Mouse (Mus musculus) midbrain, embryonic 13.5 days (tissue): ENCODE data around the gene Sh3bp5. TPM values are rescaled to one million over a fixed set of nuclear protein-coding genes. Genes with fewer than 3 reads are reported as not detected.

ENCODE experiments used
- ATAC-seq: fragments of 200-750 bp; cut with Nextera tagmentation; 2 replicates; pipeline ENCODE4 v1.8.0; 2017; ENCODE audit warnings: mild to moderate bottlenecking, moderate TSS enrichment, moderate library complexity
- H3K27ac ChIP-seq: fragments of 300-500 bp; sonication (generic); 2 replicates; pipeline ENCODE4 v1.5.1; 2015; ENCODE audit warnings: inconsistent platforms, mild to moderate bottlenecking, moderate library complexity
- H3K27me3 ChIP-seq: fragments of 300-500 bp; sonication (generic); 2 replicates; pipeline ENCODE4 v1.6.1; 2015; ENCODE audit warnings: mild to moderate bottlenecking, inconsistent platforms
- H3K36me3 ChIP-seq: fragments of 300-500 bp; sonication (generic); 2 replicates; pipeline ENCODE4 v1.6.1; 2015; ENCODE audit warnings: mild to moderate bottlenecking, inconsistent platforms
- H3K4me1 ChIP-seq: fragments of 300-500 bp; sonication (generic); replicated peaks from 2 replicates; pipeline ENCODE4 v1.6.1; 2015; ENCODE audit warnings: inconsistent platforms
- H3K4me2 ChIP-seq: fragments of 300-500 bp; sonication (generic); replicated peaks from 2 replicates; pipeline ENCODE4 v1.6.1; 2015; ENCODE audit warnings: moderate library complexity, mild to moderate bottlenecking, inconsistent platforms
- H3K4me3 ChIP-seq: fragments of 300-500 bp; sonication (generic); replicated peaks from 2 replicates; pipeline ENCODE4 v1.5.1; 2015; ENCODE audit warnings: mild to moderate bottlenecking, inconsistent platforms
- H3K9ac ChIP-seq: fragments of 300-500 bp; sonication (generic); replicated peaks from 2 replicates; pipeline ENCODE4 v1.6.1; 2015; ENCODE audit warnings: mild to moderate bottlenecking, inconsistent platforms
- H3K9me3 ChIP-seq: fragments of 300-500 bp; sonication (generic); 2 replicates; pipeline ENCODE4 v1.6.1; 2016; ENCODE audit warnings: mild to moderate bottlenecking, inconsistent platforms
- WGBS: fragments of 180-500 bp; shearing (Covaris S2); methylation state at CpG from one replicate; pipeline ENCODE4 v1.1.7; 2015; 5-methylcytosine and 5-hydroxymethylcytosine counted together
- polyA plus RNA-seq: library from polyadenylated mRNA; unstranded; fragments of >200 nt; fragmentation: Nextera tagmentation; extraction: Ambion mirVana; gene quantifications from 2 replicates; pipeline ENCODE4 v1.2.1, GENCODE M21; 2015

Gene Sh3bp5
- polyA plus RNA-seq, 1 experiment from 2014 or later = 111 TPM

GRCm38 (mm10) chr14:31404663-31405062, 31.2 kb downstream of the Sh3bp5 start:
- Histone ChIP-seq H3K4me1 (no peaks in the 10 kb centered on the region), H3K27ac (no peak overlapping the region), H3K9ac (no peak overlapping the region), H3K27me3 (no peaks in the 10 kb centered on the region), H3K9me3 (no peaks in the 10 kb centered on the region), H3K36me3 (peaks cover 28% of the 10 kb centered on the region), H3K4me2 (no peak overlapping the region), H3K4me3 (no peak overlapping the region)
- WGBS = 93% methylated on average over 4 of the region's 4 CpGs
- no peak for ATAC-seq

- peaks cover 28% of the 10 kb centered on the region for H3K36me3 ChIP-seq
- H3K4me1 ChIP-seq = no peaks in the 10 kb centered on the region
- no peaks in the 10 kb centered on the region for H3K27me3 ChIP-seq
- H3K27ac ChIP-seq = no peak overlapping the region
- H3K9ac ChIP-seq = no peak overlapping the region
- ATAC-seq = no peak
- no peaks in the 10 kb centered on the region for H3K9me3 ChIP-seq
- H3K4me3 ChIP-seq = no peak overlapping the region
- 86% methylated on average over 8 of the region's 8 CpGs for WGBS
- H3K4me2 ChIP-seq = no peak overlapping the region
These were observed 31.9 kb downstream of the Sh3bp5 start for GRCm38 (mm10) chr14:31403995-31404394.

GRCm38 (mm10) chr14:31403556-31403955, 32.3 kb downstream of the Sh3bp5 start:
- Histone ChIP-seq H3K27me3 (no peaks in the 10 kb centered on the region), H3K4me1 (no peaks in the 10 kb centered on the region), H3K36me3 (peaks cover 28% of the 10 kb centered on the region), H3K4me2 (no peak overlapping the region), H3K27ac (no peak overlapping the region), H3K9ac (no peak overlapping the region), H3K9me3 (no peaks in the 10 kb centered on the region), H3K4me3 (no peak overlapping the region)
- no peak for ATAC-seq
- 89% methylated on average over 9 of the region's 9 CpGs for WGBS

- Histone ChIP-seq H3K4me1 (0 out of 2 replicates have a peak, but pooled peaks cover under 1% of the 10 kb centered on the region), H3K4me3 (no peak overlapping the region), H3K27ac (no peak overlapping the region), H3K4me2 (no peak overlapping the region), H3K9ac (no peak overlapping the region), H3K36me3 (peaks cover 27% of the 10 kb centered on the region), H3K9me3 (no peaks in the 10 kb centered on the region), H3K27me3 (no peaks in the 10 kb centered on the region)
- ATAC-seq = no peak
- WGBS = 86% methylated on average over 5 of the region's 5 CpGs
These were observed 33.2 kb downstream of the Sh3bp5 start for GRCm38 (mm10) chr14:31402693-31403092.

GRCm38 (mm10) chr14:31401918-31402427, 33.9 kb downstream of the Sh3bp5 start:
- Histone ChIP-seq H3K27ac (no peak overlapping the region), H3K4me3 (no peak overlapping the region), H3K9me3 (no peaks in the 10 kb centered on the region), H3K4me2 (no peak overlapping the region), H3K27me3 (no peaks in the 10 kb centered on the region), H3K4me1 (0 out of 2 replicates have a peak, but pooled peaks cover 4% of the 10 kb centered on the region), H3K36me3 (peaks cover 26% of the 10 kb centered on the region), H3K9ac (no peak overlapping the region)
- no peak for ATAC-seq
- 90% methylated on average over 6 of the region's 6 CpGs for WGBS

GRCm38 (mm10) chr14:31400896-31401295, 35.0 kb downstream of the Sh3bp5 start:
- Histone ChIP-seq H3K27me3 (no peaks in the 10 kb centered on the region), H3K4me2 (no peak overlapping the region), H3K9me3 (no peaks in the 10 kb centered on the region), H3K36me3 (peaks cover 17% of the 10 kb centered on the region), H3K27ac (no peak overlapping the region), H3K4me3 (no peak overlapping the region), H3K9ac (no peak overlapping the region), H3K4me1 (0 out of 2 replicates have a peak, but pooled peaks cover 4% of the 10 kb centered on the region)
- ATAC-seq = no peak
- WGBS = 93% methylated on average over 11 of the region's 11 CpGs

GRCm38 (mm10) chr14:31400246-31400645, 35.6 kb downstream of the Sh3bp5 start:
- Histone ChIP-seq H3K4me2 (no peak overlapping the region), H3K36me3 (peaks cover 15% of the 10 kb centered on the region), H3K4me1 (0 out of 2 replicates have a peak, but pooled peaks cover 4% of the 10 kb centered on the region), H3K4me3 (no peak overlapping the region), H3K27me3 (no peaks in the 10 kb centered on the region), H3K9ac (no peak overlapping the region), H3K27ac (no peak overlapping the region), H3K9me3 (no peaks in the 10 kb centered on the region)
- WGBS = 86% methylated on average over 7 of the region's 7 CpGs
- no peak for ATAC-seq

GRCm38 (mm10) chr14:31399271-31399670, 36.6 kb downstream of the Sh3bp5 start:
- Histone ChIP-seq H3K4me2 (no peak overlapping the region), H3K9me3 (no peaks in the 10 kb centered on the region), H3K27me3 (no peaks in the 10 kb centered on the region), H3K9ac (no peak overlapping the region), H3K4me1 (0 out of 2 replicates have a peak, but pooled peaks cover 4% of the 10 kb centered on the region), H3K27ac (no peak overlapping the region), H3K36me3 (peaks cover 19% of the 10 kb centered on the region), H3K4me3 (no peak overlapping the region)
- 83% methylated on average over 3 of the region's 3 CpGs for WGBS
- ATAC-seq = no peak

GRCm38 (mm10) chr14:31398819-31399218, 37.1 kb downstream of the Sh3bp5 start:
- Histone ChIP-seq H3K4me3 (no peak overlapping the region), H3K27ac (no peak overlapping the region), H3K9ac (no peak overlapping the region), H3K27me3 (no peaks in the 10 kb centered on the region), H3K36me3 (peaks cover 19% of the 10 kb centered on the region), H3K4me2 (no peak overlapping the region), H3K9me3 (no peaks in the 10 kb centered on the region), H3K4me1 (0 out of 2 replicates have a peak, but pooled peaks cover 4% of the 10 kb centered on the region)
- no peak for ATAC-seq
- 89% methylated on average over 11 of the region's 11 CpGs for WGBS

- ATAC-seq = no peak
- H3K36me3 ChIP-seq = peaks cover 16% of the 10 kb centered on the region
- H3K9me3 ChIP-seq = no peaks in the 10 kb centered on the region
- H3K4me3 ChIP-seq = no peak overlapping the region
- H3K27ac ChIP-seq = no peak overlapping the region
- no peak overlapping the region for H3K4me2 ChIP-seq
- 0 out of 2 replicates have a peak, but pooled peaks cover 4% of the 10 kb centered on the region for H3K4me1 ChIP-seq
- no peaks in the 10 kb centered on the region for H3K27me3 ChIP-seq
- no peak overlapping the region for H3K9ac ChIP-seq
- 90% methylated on average over 9 of the region's 9 CpGs for WGBS
These were observed 37.9 kb downstream of the Sh3bp5 start for GRCm38 (mm10) chr14:31397791-31398595.

GRCm38 (mm10) chr14:31397353-31397752, 38.5 kb downstream of the Sh3bp5 start:
- no peak overlapping the region for H3K27ac ChIP-seq
- H3K9ac ChIP-seq = no peak overlapping the region
- no peaks in the 10 kb centered on the region for H3K27me3 ChIP-seq
- H3K36me3 ChIP-seq = 0 out of 2 replicates have a peak, but pooled peaks cover 11% of the 10 kb centered on the region
- 84% methylated on average over 12 of the region's 12 CpGs for WGBS
- no peak for ATAC-seq
- H3K9me3 ChIP-seq = no peaks in the 10 kb centered on the region
- no peak overlapping the region for H3K4me3 ChIP-seq
- no peak overlapping the region for H3K4me2 ChIP-seq
- 0 out of 2 replicates have a peak, but pooled peaks cover 4% of the 10 kb centered on the region for H3K4me1 ChIP-seq

GRCm38 (mm10) chr14:31396428-31396827, 39.5 kb downstream of the Sh3bp5 start:
- no peak for ATAC-seq
- Histone ChIP-seq H3K4me1 (0 out of 2 replicates have a peak, but pooled peaks cover 4% of the 10 kb centered on the region), H3K9ac (no peak overlapping the region), H3K27ac (no peak overlapping the region), H3K27me3 (no peaks in the 10 kb centered on the region), H3K9me3 (no peaks in the 10 kb centered on the region), H3K4me3 (no peak overlapping the region), H3K36me3 (0 out of 2 replicates have a peak, but pooled peaks cover 11% of the 10 kb centered on the region), H3K4me2 (no peak overlapping the region)
- WGBS = 88% methylated on average over 2 of the region's 2 CpGs
